Mouse (Mus musculus): ENCODE data around the gene Il12rb1.

GRCm38 (mm10) chr8:70839408-70840351 is 31.4 kb downstream of the Il12rb1 start, which contains the start of gene Arrdc2:
- TF ChIP-seq CTCF (IDR thresholded peaks at IDR 0.05; ENCODE audit: borderline replicate concordance, extremely low read depth, insufficient read depth, insufficient read length), result no peak
- TF ChIP-seq POLR2A (IDR thresholded peaks at IDR 0.05; ENCODE audit: borderline replicate concordance, extremely low read depth, insufficient read depth, insufficient read length, poor library complexity, severe bottlenecking), result peak; percentile 63; the same call in 1 of the 2 replicates

Data from brain, embryonic 14.5 days (tissue).